Mouse (Mus musculus) layer of hippocampus, postnatal 14 days (tissue): ENCODE results near the gene Noxa1. TPM values are rescaled to one million over a fixed set of nuclear protein-coding genes. Genes with fewer than 3 reads are reported as not detected.
A peak's percentile ranks its signal among the peaks of the same experiment; 100 is the strongest.

Experiments
- DNase-seq, 2 experiments: peaks; one replicate each; pipeline ENCODE4 v3.0.0; 2021 to 2022; ENCODE audit warnings: low spot score in 2 of 2, mixed read lengths in 1 of 2
- long read RNA-seq, 2 experiments: library from polyadenylated mRNA; stranded (forward); transcript quantifications; one replicate each; pipeline ENCODE4 v2.0.0; 2021
- total RNA-seq, 2 experiments: library from RNA; stranded (reverse); gene quantifications; 2 replicates each; pipeline ENCODE4 v1.2.3; 2021

Gene Noxa1
- not detected for total RNA-seq
- long read RNA-seq, experiment 1, result 0 reads
- long read RNA-seq, experiment 2, result 0 reads

DNA sequence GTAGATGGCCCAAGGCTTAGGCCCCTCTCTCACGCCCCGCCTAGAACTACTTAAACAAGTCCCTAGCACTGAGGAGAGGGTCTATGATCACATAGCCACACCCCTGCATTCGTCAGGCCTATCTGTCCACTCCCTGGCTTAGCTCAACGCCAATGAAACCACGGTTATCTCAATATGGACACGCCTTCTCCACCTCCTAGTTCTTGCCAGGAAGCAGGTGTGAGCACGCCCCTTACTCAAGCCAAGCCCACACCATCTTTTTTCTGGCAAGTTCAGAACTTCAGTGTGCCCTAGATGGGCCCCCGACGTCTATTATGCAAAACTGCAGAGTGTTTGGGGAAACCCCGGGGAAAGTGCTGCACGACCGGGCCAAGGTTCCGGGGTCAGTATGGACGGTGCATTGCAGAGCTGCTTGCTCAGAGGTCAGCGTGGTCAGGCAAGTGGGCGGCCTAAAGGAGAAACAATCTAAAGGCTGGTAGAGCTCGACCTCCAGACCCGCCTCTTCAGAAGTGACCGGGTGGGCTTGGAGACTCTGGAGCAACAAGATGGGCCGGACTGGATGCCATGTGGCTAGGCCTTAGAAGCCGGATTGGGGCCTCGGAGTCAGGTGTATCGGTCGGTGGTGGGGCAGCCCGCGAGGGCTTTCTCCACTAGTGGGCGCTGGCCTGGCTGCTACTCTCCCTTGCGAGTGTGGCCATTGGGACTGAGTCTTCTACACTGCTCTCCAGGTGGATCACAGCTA lies at the start of gene Noxa1:
TSS of gene Noxa1 (minus strand) at position 41 of the 742 bp plus-strand sequence.
- no peak for DNase-seq

DNA sequence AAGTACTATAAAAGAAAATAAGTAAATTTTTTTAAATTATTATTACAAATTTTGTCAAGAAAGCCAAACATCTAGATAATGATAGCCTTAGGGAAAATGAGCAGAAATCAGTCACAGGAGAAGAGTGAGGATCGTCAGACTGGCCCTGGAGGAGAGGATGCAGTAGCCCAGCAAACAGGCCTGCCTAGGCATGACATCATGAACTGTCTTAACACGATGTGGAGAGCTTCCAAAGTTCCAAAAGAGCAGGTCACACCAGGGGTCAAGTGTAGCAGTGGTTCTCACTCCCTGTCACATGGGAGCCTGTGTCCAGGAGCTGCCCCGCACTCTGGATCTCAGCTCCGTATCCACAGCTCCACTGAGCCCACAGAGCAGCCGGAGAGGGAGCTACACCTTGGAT lies 47.0 kb upstream of the Noxa1 start:
- DNase-seq, result no peak

DNA sequence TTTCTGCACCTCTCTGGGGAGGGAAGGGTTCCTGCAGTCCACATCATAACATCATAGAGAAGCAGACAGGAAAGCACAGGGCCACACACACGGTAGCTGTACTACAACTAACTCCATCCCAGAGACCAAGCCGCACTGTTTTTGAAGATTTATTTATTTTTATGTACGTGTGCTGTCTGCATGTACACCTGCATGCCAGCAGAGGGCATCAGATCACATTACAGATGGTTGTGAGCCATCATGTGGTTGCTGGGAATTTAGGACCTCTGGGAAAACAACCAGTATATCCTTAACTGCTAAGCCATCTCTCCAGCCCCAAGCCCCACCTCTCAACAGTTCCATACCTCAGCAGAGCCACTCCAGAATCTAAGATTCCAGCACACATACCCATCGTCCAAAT lies 46.2 kb upstream of the Noxa1 start:
- no peak for DNase-seq

DNA sequence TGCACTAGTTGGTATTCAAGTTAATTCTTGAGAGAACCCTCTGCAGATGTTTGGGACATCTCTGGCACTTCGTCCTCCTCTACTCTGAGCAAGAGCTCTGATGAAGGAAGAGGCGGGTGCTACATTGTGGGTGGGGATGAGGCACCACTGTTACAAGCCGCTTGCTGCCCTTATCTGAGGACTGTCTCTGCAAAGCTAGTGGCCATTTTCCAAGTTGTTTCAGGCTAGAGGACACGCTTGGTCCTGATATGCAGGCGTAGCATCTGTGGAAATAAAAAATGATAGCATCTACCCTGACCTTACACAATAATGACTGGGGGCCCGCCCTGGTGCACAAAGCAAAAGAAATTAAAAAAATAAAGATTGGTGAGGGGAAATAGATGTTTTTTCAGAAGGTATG lies 42.9 kb upstream of the Noxa1 start:
- no peak for DNase-seq

DNA sequence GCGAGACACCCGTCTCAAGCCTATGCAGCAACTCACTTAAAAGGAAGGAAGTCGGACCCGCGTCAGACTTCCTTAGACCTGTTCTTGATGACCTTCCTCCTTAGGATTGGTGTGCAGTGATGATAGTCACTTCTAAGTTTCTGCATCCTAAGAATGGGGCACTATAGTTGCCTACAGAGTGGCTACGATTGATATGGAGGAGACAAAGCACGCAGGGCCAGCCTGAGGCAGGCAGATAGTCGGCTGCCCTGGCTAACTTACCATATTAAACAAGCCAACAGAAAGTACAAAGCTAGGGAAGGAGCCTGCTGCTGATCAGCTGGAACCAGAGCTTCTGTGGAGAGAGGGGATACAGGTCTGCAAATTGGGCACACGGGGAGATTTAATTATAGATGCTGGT lies 36.7 kb upstream of the Noxa1 start:
- no peak for DNase-seq

DNA sequence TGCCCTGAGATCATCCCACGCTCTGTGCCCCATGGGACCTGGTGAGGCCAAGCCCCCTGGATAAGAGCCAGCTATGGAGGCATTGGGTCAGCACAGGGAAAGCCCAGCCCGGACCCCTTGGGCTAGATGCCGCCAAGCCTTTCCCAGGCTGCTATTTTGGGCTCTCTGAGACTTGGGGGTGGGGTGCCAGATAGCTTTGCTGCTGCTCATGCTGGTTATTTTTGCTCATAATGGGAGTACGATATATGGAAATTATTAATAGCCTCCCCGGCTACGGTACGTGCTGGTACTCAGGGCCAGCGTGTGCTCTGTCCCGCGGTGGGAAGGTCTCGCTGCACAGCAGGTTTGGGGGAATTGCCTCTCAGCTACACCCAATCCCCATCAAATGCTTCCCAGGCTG lies 33.1 kb upstream of the Noxa1 start:
- no peak for DNase-seq

DNA sequence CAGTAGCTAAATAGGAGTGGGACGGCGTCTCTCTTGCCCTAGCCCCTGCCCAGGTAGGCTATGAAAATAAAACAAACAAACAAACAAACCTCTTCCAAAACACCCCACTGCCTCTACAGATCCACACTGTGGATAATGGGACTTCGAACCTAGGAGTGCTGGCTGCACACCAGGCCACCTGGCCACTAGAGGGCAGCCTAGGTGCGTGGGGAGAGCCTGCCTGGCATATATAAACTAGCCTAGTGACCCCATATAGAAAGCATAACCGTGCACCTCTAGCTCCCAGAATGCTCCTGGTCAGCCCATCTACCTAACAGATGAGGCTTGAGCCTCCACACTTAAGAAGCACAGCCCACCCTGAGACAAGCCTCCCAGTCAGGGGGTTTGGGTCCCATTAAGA lies 32.3 kb upstream of the Noxa1 start:
- no peak for DNase-seq

DNA sequence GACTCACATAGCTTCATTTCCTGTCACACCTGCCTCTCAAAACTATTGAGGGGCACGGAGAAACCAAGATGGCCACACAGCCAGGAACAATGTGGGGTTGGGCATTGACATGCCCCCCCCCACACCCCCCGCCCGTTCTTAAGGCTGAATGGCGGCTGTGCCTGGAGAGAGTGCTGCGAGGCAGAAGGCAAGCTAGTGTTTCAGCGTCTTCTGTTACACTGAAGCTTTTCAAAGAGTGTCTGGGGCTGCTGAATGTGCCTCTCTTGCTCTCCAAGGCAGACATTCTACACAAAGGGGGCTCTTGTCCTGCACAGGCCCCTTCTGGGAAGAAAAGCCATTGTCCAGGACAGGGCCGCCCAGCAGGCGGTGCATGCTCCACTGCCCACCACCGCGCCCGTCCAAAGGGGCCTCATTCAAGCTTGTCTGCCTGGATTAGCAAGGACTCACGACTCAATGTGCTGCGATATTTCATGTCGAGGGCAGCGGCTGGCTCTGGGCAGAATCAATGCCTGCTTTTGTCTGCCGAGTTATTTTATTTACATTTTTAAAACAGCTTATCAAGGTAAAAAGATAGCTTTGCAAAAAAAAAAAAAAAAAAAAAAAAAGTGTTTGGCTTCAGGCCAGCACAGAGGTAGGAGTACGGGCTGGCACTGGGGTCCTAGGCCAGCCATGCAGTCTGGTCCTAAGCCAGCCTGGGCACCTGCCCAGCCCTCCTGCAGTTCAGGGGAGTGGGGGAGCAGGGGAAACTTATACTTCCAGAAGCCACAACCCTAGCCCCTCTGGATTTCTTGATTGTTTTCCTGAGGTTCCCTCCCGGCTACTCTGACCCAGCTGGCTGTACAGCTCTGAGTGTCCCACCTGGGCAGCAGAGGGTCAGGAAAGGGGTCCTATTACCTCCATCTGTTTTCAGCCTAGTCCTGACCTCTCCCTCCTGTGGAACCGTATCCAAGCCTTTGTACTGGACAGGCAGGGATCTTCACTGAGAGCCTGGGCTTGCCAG lies 31.4 kb upstream of the Noxa1 start:
- DNase-seq, result peak; percentile 45 to 56

DNA sequence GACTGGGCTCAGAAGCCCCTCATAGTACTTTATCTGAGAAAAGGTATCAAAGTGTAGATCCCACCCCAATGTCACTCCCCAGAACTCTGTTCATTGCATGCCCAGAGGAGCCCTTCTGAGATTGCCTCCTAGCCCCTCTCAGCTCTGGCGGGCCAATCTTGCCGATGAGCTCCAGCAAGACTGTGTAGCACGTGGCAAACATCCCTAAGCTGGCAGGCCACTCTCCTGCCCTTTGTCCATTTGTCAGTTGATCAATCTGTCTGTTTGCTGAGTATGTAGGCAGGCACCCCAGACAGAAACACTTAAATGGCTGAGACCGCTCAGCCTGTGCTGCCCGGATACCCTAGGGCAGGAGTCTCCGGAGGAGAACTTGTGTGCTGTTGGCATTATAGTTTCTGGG lies 30.2 kb upstream of the Noxa1 start:
- no peak for DNase-seq

DNA sequence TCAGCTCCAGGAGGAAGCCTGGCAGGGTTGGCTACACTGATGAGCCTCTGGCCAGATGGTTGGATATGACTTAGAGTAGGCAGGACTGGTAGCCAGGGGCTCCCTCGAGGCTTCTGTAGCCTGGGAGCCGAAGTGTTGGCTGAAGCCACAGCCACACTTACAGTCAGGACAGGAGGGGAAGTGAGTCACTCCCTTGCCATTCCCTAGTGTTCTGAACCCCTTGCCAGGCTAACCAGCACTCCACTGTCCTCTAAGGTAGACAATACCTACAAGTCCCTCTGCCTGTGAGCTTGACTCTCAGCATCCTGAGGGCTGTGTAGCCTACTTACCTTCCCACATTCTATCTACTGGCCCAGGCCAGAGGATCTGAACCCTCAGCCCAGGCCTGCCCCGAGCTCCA lies 29.5 kb upstream of the Noxa1 start:
- DNase-seq, result no peak

DNA sequence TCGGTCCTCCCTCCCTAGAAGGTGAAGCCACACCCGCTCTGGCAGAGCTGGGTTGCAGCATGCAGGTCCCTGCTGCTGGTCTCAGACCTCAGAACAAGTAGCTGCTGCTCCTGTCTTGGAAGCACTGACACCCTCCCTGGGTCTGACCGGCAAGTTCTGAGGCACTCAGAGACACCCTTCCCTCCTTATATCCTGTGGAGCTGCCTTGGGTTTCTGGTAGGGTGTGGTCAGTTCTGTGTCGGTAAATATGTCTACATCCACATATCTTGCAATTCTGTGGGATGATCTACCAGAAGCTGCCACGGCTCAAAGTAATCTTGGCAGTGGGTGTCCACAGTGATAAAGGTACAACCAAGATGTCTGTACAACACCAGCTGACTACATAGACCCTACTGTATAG lies 28.6 kb upstream of the Noxa1 start:
- no peak for DNase-seq

DNA sequence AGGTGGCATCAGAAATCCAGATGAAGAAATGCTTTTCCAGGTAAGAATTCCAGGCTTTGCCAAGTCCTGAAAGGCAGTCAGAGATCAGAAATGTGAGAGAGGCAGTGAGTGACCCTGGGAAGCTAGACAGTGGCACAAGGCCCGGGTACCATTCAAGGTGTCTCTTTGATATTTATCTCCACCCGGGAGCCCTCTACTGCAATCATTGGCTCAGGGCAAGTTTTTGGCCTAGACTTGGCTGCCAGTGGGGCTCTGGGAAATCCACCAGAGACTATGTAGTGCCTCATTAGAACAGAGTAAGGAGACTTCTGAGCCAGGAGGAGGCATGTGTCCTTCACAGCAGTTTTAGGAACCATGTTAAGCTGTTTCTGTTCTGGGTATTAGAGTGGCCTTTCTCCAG lies 27.7 kb upstream of the Noxa1 start:
- no peak for DNase-seq

DNA sequence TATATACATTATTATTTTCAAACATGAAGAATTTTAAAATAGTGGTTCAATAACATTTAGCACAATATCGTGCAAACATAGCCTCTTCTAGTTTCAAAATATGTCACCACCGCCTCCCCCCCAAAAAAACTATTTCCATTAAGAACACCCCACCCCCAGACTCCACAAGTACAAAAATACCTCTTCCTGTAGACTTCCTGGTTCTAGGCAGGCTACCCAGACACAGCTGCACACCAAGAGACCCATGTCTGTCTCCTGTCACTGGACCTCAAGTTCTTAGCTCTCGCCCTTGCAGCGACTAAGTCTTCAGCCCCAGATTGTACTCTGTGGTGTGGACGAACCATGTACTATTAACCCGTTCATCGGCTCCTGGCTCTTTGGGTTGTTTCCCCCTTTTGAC lies 26.0 kb upstream of the Noxa1 start:
- no peak for DNase-seq

DNA sequence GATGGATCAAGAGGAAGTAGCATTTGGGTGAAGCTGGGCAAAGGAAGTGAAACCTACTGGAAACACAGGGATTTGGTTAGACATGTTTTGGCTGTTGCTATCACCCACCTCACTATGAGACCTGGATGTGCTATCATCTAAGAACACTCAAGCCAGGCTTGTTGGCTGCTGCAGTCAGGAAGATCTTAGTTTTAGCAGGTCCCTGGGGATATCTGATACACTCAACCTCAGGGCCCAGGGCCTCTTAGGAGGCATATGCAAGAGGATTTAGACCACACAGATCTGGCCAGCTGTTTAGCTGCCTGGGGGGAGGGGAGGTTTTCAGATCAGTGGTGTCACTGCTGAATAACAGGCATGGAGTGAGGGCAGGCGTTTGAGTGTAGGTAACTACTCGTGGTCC lies 20.5 kb upstream of the Noxa1 start:
- DNase-seq, result no peak

DNA sequence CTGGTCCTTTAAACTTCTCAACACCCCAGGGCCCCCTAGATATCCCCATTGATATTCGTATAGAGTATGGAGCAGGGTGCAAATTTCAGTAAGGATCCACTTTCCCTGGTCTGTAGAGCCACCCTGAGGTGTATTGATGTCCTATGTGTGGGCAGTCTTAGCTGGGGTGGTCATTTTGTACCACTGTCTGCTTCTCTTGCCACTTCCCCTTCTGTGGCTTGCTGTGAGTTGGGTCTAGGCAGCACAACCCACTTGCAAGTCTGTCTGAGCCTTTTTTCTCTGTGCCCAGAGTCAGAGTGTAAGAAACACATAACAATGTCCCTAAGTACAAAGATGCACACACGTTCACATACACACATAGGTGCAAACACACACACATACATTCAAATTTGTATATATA lies 19.4 kb upstream of the Noxa1 start:
- no peak for DNase-seq

DNA sequence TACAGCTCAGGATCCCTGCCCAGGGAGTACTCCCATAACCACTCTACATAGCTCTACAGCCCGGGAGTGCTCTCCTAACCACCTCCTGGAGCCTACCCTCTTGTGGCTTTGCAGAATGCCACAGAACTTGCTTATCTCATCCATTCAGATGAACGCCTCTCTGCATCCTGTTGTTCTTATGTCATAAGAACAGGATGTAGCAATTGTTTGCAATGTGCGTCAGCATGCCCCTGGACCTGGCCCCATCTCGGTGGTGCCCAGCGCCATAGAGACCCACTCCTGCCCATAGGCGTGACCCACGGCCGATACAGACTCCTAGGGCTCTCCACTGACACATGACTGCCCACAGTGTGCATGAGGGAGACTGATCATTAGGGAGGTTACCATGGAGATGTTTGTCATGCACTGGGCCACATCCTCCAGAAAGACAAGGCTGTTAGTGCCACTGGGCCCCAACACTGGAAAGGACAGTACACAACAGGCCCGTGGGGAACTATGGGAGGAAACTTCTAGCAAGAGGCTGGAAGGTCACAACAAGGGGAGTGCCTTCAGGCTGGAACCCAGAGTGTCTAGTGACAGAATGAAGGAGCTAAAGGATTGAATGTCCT lies 16.3 kb upstream of the Noxa1 start:
- DNase-seq, result no peak

DNA sequence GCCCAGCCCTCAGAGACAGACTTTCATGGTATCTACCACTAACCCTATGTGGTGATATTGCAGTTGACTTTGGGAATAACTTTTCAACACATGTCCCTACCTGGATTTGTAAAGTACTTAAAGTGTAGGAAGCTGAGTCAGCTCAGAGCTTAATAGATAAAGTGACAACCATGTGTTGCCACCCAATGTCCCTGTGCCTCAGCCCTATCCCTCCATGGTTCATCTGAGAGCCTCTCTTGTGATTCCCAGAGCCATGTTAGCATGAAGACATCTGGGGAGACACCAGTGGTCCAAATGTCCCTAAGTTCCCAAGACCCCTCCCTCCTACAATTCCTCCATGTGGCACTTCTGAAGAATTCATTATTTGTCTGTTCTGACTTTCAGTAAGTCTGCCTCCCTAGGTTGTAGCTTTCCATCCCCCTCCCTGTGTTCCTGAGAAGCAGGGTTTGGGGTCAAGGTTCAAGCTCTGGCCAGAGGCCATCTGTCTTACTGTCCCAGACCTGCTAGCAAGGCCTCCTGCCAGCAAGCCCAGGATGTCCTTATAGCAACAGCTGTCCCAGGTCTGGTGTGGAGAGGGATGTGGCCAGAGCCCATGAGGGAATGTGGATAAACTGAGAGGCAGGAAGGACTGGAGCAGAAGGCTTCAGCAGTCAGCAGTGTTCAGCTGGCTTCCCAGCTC lies 15.7 kb upstream of the Noxa1 start:
- DNase-seq, result no peak

DNA sequence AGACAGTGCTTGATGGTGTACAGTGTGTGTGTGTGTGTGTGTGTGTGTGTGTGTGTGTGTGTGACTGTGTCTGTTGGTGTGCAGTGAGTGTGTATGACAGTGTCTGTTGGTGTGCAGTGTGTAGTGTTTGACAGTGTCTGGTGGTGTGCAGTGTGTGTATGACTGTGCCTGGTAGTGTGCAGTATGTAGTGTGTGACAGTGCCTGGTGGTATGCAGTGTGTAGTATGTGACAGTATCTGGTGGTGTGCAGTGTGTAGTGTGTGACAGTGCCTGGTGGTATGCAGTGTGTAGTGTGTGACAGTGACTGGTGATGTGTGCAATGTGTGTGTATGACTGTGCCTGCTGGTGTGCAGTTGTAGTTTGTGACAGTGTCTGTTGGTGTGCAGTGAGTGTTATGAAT lies 14.5 kb upstream of the Noxa1 start:
- DNase-seq, result no peak

DNA sequence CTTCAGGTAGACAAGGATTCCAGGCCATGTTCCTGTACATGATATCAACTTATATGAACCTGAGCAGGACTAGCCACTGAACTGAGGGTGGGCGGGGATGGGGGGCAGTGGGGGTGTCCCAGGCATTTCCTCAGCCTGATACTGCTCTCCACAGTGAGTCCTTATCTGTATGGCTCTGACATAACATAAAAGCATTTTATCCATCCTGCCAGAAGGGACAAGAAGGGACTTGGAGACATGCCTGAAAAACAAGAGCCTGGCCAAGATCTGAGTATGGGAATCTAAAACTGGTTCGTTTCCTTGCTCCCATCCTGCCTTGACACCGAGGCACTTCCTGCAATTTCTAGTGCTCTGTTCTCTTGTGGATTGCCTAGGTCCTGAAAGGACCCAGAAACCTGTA lies 11.1 kb upstream of the Noxa1 start:
- DNase-seq, result no peak

DNA sequence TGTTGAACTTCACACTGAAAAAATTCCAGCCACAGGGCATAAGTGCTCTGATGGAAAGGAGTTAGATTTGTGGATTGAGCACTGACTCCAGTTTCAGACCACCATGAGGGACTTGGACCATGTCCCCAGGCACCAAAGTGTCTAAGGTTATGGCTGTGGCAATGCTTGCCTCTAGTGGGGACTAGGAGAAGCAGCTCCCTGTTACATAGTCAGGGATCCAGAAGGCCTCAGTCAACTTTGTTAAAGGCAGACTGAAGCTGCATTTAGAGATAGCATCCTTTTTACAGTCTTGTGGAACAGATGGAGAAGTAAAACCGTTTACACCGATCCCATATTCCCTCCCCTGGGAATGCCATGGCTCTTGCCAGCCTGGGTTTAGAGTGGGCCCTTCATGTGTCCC lies 9.2 kb upstream of the Noxa1 start:
- DNase-seq, result no peak

DNA sequence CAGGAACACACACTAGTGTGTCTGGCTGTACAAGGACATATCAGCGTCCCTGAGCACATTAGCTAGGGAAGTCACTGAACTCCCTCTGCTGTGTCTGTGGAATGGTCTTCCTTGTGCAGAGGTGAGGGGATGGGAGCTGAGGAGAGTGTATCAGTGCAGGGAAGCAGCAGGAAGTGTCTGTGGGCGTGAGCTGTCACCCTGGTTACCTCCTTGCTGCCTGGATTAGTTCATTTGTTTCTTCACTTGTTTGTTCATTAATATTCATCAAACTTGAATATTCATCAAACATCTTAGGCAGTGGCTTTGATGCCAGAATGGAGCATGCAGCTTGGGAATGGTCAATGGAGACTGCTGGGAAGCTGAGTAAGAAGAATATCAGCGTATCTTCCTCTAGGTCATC lies 4.8 kb upstream of the Noxa1 start:
- no peak for DNase-seq
